Mouse (Mus musculus): ENCODE measurements around the gene 2510002D24Rik.

The 2510002D24Rik gene

DNA sequence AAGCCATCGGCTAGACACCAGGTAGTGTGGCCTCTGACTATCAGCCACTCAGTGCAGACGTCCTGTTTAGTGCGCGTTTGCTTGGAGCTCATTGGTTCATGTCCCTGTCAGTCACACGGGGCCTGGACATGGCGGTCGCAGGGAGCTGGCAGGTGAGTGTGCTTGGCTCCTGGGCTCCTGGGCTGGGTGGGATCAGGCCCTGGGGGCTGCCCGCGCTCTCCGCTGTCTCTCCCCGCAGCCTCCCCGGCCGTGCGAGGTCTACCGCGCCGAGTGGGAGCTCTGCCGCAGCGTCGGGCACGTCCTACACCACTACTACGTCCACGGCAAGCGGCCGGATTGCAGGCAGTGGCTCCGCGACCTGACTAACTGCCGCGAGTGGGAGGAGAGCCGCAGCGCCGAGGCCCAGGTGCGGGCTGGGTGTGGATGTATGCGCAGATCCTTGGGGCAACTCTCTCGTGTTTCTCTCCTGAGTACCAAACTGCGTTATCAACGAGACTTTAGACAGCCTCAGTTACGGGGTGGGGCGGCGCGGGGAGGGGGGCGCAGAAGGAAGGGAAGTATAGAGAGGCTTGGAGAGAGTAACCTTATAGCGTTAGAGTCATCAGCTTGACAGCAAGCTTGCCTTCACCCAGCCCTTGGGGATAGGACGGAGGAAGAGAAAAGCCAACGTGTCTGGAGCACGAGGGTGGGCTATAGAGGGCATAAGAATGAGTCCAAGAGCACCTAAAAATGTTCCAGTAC, at the start of gene 2510002D24Rik, which contains the start of gene Gm28539:
Gene 2510002D24Rik, plus strand, starts transcription at position 111 of the 741 bp plus-strand sequence.
Gene Gm28539, plus strand, starts transcription at position 117 of the 741 bp plus-strand sequence.
- DNase-seq (ENCODE audit: low spot score), result peak; percentile 88

DNA sequence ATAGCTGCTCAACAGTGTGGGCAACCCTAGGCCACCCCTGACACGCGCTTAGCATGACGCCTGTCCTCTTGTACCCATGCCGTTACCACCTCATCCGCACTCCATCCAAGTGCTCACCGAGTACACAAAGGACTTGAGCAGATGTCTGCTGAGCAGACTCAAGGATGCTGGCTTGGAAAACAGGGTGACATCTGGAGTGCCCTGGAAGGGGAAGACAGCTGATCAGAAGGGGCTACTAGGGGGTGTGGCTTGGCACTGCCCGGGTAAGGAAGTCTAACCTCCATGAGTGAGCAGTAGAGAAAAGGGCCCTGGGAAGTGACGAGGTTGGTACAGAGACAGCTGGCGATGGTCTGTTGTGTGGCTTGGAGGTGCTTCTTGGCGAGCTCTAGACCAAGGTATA, 49.7 kb upstream of the 2510002D24Rik start:
- DNase-seq (ENCODE audit: low spot score), result no peak

DNA sequence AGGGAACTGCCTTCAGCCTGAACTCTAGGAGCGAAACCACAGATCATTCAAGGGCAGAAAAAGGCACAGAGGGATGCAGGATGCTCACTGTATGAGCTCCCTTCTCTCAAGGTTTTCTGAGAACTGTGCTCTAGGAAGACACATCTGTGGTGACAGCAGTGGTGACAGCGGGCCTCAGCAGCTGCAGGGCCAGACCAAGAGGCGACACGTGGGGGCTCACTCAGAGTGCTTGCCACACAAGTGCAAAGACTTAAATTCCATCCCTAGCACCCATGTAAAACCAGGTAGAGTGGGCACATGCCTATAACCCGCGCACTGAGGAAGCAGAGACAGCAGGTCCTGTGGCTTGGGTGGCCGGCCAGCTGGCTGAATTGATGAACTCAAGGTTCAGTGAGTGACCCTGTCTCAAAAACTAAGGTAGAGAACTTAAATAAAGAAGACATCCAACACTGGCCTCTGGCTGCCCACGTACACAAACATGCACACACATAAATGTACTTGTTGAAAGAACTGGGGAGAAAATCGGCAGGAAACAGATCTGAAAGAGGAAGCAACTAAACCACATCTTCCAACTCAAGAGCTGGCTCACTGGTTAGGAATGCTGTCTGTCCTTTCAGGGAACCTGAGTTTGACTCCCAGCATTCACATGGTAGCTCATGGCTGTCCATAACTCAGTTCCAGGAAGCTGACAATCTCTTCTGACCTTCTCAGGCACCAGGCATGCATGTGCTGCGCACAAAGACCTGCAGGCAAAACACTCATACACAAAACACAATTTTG, 47.6 kb upstream of the 2510002D24Rik start:
- no peak for DNase-seq (ENCODE audit: low spot score)

DNA sequence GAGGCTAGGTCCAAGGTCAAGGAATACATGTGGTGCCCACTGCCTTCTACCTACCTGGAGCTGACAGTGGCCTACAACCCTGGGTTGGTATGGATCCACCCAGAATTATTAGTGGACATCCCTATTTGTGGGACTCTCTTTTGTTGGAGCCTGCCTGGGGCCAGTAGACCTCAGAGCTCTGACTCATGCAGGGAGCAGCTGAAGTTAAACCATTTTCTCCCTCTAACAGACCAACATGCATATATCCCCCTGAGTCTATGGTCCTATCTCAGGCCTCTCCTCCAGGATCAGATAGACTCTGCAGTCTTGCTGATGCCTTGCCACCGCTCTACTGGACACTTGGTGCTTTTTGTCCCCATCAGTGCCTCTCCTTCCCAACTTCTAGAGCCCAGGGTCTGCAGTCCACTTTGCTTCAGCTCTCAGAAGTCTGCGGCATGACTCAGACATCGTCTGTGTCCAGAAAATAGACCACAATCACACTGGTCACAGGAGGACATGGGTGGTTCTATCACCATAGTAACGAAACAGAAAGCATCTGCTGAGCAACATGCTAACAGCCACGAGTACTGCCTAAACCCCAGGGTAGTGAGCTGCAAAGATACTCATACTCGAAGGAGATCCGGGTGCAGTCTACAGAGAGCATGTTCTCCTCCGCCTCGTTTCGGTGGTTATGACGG, 41.0 kb upstream of the 2510002D24Rik start:
- DNase-seq (ENCODE audit: low spot score), result no peak

DNA sequence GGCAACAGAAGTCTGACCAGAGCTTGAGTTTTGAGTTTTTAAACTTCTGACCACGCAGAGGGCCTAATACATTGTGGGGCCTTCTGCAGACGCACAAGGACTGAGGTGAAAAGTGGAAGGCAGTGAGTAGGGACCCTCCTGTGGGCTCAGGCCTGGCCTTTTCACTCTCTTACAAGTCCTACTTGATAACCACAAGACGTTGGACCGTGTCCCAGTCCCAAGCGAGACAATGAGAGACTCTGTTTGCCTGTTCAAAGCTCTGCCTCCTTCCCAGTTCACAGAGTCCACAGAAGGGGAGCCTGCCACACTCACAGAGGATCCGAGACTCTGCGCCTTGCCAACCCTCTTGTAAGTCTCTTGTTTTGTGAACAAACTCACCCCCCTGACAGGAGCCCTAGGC, 39.7 kb upstream of the 2510002D24Rik start:
- DNase-seq (ENCODE audit: low spot score), result no peak

DNA sequence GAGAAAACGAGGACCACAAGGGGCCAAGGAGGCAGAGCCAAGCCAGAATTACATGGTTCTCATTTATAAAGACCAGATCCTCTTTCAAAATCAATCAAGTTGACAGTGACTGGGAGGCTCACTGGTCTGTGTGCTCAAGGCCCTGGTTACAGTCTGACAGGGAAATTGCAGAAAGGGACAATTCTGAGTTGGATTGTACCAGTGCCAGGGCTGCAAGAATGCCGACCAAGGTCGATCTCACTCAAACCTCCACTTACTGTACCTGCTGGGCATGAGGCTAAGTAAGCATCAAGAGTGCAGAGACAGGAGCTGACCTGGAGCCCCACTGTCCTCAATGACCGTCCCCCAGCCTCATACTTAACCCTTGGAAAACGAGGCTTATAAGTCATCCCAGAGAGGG, 38.2 kb upstream of the 2510002D24Rik start:
- no peak for DNase-seq (ENCODE audit: low spot score)

DNA sequence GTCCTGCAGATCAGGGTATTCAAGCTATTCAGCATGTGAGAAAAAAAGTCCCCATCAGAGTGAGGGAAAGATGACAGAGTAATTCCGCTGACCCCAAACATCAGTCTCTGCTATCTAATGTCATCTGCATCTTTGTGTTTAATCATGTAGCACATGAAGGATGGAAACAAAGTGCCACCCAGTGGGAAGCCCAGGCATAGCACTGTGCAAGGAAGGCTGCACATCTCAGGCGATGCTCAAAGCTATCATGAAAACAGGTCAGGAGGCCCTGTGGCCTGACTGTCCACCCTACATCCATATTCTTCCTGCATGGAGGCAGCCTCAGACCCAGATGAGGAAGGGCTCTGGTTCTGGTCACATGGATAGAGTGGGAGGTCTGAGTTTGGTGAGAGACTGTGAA, 37.5 kb upstream of the 2510002D24Rik start:
- DNase-seq (ENCODE audit: low spot score), result peak; percentile 30

DNA sequence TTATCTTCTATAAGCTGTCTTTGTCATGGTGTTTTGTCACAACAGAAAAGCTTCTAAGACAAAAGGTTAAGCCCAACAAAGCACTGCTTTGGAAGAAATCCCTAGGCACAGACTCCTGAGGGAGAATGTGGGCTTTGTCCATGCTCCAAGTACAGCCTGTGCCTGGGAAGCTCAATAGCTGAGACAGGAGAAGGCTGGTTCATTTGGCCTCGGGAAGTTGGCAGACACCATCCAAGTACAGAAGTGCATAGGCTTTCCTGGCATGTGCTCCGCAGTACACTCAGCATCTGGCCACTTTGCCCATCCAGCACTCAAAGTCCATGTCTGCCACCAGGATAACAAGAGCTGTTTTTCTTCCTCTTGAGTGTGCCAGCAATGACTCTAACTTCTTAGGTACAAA, 30.6 kb upstream of the 2510002D24Rik start:
- DNase-seq (ENCODE audit: low spot score), result no peak

DNA sequence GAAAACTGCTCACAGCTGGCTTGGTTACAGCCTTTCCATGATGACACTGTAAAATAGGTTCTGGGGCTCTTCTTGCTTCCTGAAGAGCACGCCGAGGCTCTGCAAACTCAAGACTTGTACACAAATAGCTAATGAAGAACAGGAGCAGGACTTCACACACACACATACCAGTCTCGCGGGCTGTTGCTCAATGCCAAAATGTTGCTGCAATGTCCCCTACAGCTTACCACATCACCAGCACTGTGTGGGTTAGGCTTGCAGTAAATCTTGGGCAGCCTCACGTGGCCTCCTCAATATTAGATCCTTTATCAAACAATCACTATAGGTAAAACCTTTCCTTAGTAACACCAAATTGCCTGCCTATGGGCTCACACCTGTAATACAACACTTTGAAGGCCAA, 27.4 kb upstream of the 2510002D24Rik start:
- no peak for DNase-seq (ENCODE audit: low spot score)

DNA sequence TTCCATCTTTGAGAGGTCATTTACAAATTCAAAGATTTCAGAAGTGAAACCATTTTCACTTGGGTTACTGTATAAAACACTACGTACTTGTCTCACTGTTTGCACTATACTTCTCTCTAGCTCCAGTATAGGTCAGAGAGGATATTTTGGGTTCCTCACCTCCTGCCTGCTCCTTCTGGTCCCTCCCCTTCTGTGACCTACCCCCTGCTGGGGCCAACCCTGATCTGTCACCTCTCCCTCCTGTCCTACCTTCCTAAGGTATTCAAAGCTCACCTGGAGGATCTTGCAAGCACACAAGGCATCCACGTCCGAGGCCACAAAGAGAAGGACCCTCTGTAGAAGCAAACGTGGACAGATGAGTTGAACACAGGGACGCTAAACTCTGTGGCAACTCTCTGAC, 25.3 kb upstream of the 2510002D24Rik start:
- DNase-seq (ENCODE audit: low spot score), result no peak

DNA sequence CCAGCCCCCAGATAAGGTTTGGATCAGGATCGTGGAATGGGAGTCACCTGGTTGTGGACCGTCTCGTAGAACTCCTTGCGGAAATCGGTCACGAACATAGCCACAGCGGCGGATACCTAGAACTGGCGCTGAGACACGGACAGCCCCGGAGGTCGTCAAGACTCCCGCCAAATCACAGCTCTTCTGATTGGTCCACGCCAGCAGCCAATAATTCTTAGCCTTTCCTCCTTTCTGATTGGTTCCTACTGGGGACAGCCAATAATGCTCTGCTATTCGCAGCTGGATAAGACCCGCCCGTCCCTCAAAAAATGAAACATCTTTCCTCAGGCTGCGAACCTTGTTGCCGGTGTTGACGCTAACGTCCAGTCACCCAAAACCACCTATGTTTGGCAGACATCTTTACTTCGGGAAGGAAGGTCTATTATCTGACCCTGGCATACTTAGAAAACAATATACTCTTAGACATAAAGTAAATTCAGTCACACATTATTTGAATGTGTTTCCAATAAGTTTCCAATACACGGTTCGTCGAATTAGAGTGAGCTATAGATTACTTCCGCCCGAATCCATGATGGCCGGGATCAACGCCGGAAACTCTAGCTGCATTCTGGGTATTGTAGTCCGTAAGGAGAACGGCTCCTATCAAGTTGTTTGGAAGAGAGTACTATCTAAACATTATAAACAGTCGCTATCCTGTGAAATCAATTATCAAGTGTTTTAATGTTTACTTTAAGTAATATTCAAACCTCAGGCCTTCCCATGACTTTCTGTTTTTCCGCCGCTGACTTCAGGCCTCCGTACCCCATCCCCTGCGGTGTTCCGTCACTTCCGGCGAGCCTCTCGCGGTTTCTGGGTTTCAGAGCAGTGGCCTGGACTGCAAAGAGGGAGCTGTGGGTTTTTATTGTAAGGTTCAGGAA, 24.7 kb upstream of the 2510002D24Rik start, which contains the start of the genes Ufd1 and Cdc45:
Gene Ufd1, plus strand, starts transcription at position 312 of the 917 bp plus-strand sequence.
Gene Cdc45, minus strand, starts transcription at position 520 of the 917 bp plus-strand sequence.
- DNase-seq (ENCODE audit: low spot score), result peak; percentile 83

DNA sequence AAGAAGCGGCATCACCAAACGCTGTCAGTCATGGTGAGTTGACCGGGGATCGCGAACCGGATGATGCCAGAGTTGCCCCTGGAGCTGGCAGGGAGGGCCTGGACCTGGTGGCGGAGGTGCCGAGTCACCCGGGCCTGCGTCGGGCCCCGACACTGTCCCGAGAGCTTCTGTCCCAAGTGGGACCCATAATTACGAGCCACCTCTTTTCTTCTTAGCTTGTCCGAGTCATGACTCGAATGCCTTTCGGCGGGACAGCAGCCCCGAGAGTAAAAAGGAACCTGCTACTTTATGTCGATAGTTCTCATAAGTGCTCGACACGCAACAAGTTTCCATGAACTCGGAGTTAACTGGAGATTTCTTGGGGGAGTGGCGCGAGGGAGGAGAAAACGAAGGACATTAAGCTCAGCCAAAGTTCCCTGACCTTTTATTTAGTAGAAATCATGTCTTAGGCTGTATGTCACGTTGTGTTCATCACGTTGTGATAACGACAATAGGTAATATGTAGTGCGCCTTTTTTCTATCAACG, 23.9 kb upstream of the 2510002D24Rik start:
- no peak for DNase-seq (ENCODE audit: low spot score)

DNA sequence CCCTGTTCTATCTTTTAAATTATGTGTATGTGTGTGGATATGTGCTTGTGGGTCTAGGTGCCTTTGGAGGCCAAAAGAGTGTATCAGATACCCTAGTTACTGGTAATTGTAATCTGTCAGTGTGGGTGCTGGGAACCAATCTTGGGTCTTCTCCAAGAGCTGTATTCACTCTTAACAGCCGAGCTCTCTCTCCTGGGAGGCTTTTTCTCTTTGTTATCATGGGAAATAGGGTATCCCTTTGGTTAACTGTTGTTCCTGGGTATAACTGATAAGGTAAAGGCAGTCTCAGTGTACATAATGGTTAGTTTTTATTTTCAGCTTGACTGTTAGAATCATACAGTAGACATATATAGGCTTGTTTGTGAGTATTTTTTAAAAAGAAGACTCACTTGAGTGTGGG, 14.0 kb upstream of the 2510002D24Rik start:
- DNase-seq (ENCODE audit: low spot score), result no peak

DNA sequence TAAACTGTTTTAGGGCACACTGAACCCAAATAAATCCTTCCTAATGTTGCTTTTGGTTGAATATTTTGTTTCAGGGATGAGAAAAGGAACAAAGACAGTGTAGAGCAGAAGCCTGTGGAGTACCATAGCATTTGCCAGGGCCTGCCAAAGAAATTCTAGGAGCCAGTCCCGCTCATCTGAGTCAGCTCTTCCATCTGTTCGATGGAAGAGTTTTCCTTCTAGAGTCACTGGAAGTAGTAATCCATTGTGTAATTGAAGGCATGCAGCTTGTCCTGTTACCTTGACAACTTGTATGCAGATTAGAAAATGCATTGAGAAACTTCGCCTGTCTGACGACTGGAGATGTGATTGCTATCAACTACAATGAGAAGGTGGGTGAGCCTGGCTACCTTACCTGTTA, 13.5 kb upstream of the 2510002D24Rik start:
- DNase-seq (ENCODE audit: low spot score), result no peak

DNA sequence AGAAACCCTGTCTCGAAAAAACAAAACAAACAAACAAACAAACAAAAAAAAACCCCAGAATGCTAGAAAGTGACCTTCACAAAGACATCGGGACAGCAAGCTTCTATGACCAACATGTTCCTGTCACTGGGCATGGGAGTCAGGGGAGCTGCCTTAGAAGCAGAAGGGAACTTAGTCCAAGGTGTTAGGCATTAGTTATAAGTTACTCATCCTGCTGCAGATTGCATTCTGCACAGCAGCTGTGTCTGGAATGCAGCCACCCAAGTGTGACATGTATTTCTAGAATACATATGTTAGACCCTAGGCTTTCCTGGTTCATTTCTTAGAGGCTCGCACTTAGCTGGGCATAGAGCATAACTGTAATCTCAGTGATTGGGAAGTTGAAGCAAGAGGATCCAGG, 7.7 kb upstream of the 2510002D24Rik start:
- no peak for DNase-seq (ENCODE audit: low spot score)

DNA sequence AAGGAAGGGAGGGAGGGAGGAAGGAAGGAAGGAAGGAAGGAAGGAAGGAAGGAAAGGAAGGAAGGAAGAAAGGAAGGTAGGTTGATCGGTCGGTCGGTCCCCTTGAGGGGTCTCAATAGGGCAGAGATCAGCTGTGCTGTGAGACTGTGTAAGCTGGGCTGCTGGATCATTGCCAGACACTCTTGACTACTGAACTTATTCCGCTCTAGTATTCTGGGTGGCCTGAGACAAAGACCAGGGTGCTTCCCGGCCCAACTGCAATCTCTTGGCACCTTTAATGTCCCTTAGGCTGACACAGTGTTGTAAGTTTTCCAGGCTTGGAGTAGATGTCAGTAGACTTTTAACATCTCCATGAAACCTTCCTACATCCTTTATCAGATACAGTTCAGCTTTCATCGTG, 7.3 kb upstream of the 2510002D24Rik start:
- no peak for DNase-seq (ENCODE audit: low spot score)

DNA sequence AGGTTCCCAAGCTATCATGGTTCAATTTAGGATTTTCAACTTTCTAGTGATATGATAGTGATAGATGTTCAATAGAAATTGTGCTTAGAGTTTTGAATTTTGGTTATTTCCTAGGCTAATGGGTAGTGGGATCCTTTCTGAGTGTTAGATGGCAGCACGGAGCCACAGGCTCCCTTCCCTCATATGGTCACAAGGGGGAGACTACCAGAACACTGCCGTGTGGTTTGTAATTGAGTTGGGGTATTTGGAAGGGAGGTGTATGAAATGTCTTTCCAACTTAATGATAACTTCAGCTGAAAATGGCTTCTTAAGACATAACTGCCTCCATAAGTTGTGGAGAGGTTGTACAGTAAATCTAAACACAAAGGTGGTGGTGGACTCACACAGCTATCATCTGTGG, 2.9 kb upstream of the 2510002D24Rik start:
- no peak for DNase-seq (ENCODE audit: low spot score)

DNA sequence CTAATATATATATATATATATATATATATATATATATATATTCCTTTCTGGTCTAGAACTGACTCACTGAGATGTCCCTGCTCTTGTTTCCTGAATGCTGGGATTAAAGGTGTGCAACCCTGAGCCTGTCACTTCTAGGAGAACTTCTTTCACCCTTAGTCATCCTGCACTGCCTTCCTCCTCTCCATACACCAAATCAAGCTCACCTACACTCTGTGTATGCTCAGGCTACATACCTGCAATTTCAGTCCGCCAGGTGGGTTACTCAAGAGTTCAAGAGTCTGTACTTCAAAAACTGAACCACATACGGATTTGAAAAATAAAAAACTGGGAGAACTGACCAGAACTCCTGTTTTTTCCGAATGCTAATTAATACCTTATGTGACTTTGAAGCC, 308 bp upstream of the 2510002D24Rik start:
- no peak for DNase-seq (ENCODE audit: low spot score)

DNA sequence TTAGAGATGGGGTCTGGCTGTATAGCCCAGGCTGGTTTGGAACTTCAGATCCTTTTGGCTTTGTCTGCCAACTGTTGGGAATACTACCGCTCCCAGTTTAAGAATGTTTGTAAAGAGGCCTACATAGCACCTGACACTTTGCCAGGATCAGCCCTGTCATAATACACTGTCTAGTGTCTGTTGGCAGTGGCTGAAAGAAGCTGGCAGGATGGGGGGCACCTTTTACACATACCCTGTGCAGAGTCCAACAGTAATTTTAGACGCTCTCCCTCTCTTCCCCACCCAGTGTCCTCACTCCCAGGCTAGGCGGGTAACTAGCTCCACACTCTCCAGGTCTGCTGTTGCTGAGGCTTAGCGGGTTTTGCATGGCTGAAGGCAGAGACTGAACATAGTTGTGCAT, 2.0 kb downstream of the 2510002D24Rik start:
- no peak for DNase-seq (ENCODE audit: low spot score)

DNA sequence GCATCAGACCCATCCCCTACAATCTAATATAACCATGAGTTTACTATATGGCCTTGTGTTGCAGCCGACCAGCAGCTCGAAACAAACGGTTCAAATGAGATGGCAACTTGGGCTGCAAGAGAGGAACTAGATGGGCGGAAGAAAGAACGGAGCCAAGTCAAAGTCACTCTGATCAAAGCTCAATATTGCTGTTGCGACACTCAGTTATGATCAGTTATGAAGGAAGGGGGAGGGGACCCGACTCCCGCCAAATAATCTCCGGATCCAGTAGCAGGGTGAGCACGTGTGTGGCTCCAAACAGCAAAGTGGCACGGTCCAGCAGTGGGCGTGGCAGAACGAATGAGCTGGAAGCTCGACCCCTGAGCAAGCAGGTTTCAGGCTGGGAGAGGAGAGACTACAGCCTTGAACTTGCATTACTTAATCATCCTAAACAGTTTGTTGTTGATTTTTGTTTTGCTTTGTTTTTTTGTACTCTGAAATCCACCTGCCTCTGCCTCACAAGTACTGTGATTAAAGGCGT, 10.0 kb downstream of the 2510002D24Rik start:
- no peak for DNase-seq (ENCODE audit: low spot score)
